Mouse (Mus musculus) liver, postnatal 0 days (tissue): ENCODE measurements around the gene Adcy6. TPM values are rescaled to one million over a fixed set of nuclear protein-coding genes. Genes with fewer than 3 reads are reported as not detected.
A peak's percentile ranks its signal among the peaks of the same experiment; 100 is the strongest.

Experiments
- ATAC-seq: fragments of 200-750 bp; cut with Nextera tagmentation; 2 replicates; pipeline ENCODE4 v1.8.0; 2017; ENCODE audit warnings: mild to moderate bottlenecking, moderate library complexity
- DNase-seq: peaks from one replicate; pipeline ENCODE4 v3.0.0-alpha.2; 2016
- H3K27ac ChIP-seq: fragments of 300-500 bp; sonication (generic); 2 replicates; pipeline ENCODE4 v1.5.1; 2014; ENCODE audit warnings: antibody characterized with exemption, moderate library complexity, mild to moderate bottlenecking, low read depth
- H3K27me3 ChIP-seq: fragments of 300-500 bp; sonication (generic); 2 replicates; pipeline ENCODE4 v1.6.1; 2014; ENCODE audit warnings: low read length, control low read depth, mixed read lengths; ENCODE audit not compliant: insufficient read depth
- H3K36me3 ChIP-seq: fragments of 300-500 bp; sonication (generic); replicated peaks from 2 replicates; pipeline ENCODE4 v1.6.1; 2014; ENCODE audit warnings: mild to moderate bottlenecking, control low read depth, low read length, moderate library complexity, mixed read lengths; ENCODE audit not compliant: insufficient read depth
- H3K4me1 ChIP-seq: fragments of 300-500 bp; sonication (generic); 2 replicates; pipeline ENCODE4 v1.6.1; 2014; ENCODE audit warnings: antibody characterized with exemption, mild to moderate bottlenecking, control low read depth; ENCODE audit not compliant: insufficient read depth
- H3K4me2 ChIP-seq: fragments of 300-500 bp; sonication (generic); 2 replicates; pipeline ENCODE4 v1.6.1; 2014; ENCODE audit warnings: low read depth, mild to moderate bottlenecking, low read length, moderate library complexity, mixed read lengths
- H3K4me3 ChIP-seq: fragments of 300-500 bp; sonication (generic); 2 replicates; pipeline ENCODE4 v1.5.1; 2014; ENCODE audit warnings: low read depth, low read length
- H3K9ac ChIP-seq: fragments of 300-500 bp; sonication (generic); replicated peaks from 2 replicates; pipeline ENCODE4 v1.6.1; 2014; ENCODE audit warnings: mild to moderate bottlenecking, moderate library complexity
- H3K9me3 ChIP-seq: fragments of 300-500 bp; sonication (generic); 2 replicates; pipeline ENCODE4 v1.6.1; 2016; ENCODE audit warnings: mild to moderate bottlenecking, control low read depth, low read length, mixed read lengths
- CTCF ChIP-seq: sonication (generic); IDR thresholded peaks from 2 replicates; pipeline ENCODE4 v1.5.1; 2016; ENCODE audit warnings: antibody characterized with exemption, low read depth
- EP300 ChIP-seq: IDR thresholded peaks from 2 replicates; pipeline ENCODE4 v1.6.1; 2016; ENCODE audit warnings: antibody characterized with exemption, low read depth, mild to moderate bottlenecking
- WGBS: fragments of 180-500 bp; shearing (Covaris S2); extraction: QIAGEN DNeasy Blood & Tissue Kit; methylation state at CpG from one replicate; pipeline ENCODE4 v1.1.7; 2014; ENCODE audit not compliant: insufficient replicate concordance; 5-methylcytosine and 5-hydroxymethylcytosine counted together
- polyA plus RNA-seq: library from polyadenylated mRNA; unstranded; fragments of >200 nt; fragmentation: Nextera tagmentation; extraction: Ambion mirVana; gene quantifications from 2 replicates; pipeline ENCODE4 v1.2.1, GENCODE M21; 2015

Adcy6 gene
- polyA plus RNA-seq, 1 experiment from 2014 or later, result 7.7 TPM

DNA sequence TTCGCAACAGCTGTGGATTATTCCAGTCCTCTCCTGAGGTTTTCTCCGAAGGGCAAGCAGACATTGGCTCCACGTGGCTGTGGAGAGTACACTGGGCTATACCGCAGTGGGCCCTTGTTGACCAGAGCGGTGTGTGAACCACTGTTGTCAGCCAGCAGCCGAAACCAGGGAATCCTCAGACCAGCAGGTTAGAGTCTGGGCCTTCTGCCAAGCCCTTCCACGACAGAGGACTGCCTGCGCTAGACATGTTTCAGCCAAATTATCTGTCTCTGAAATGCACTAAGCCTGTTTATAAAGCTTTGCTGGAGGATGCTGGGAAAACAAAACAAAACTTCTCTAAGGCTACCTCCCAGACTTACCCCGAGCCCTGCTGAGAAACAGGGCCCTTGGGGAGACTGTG lies 4.7 kb upstream of the Adcy6 start:
- ATAC-seq, result no peak
- H3K4me2 ChIP-seq, result no peak overlapping the region
- no peaks in the 10 kb centered on the region for H3K9me3 ChIP-seq
- H3K4me3 ChIP-seq, result no peak overlapping the region
- H3K27ac ChIP-seq, result 0 out of 2 replicates have a peak overlapping the region, but pooled peaks have one; percentile 13
- peak; percentile 57 for DNase-seq
- 54% methylated on average over 9 of the region's 9 CpGs for WGBS
- TF ChIP-seq CTCF (no peak), EP300 (no peak)
- peaks cover 7% of the 10 kb centered on the region; the same call in 1 of the 2 replicates for H3K27me3 ChIP-seq
- H3K36me3 ChIP-seq, result no peaks in the 10 kb centered on the region
- H3K4me1 ChIP-seq, result peaks cover 8% of the 10 kb centered on the region
- no peak overlapping the region for H3K9ac ChIP-seq

- Histone ChIP-seq H3K27me3 (no peaks in the 10 kb centered on the region), H3K27ac (no peak overlapping the region), H3K36me3 (no peaks in the 10 kb centered on the region), H3K4me2 (no peak overlapping the region), H3K4me1 (peaks cover 15% of the 10 kb centered on the region), H3K4me3 (no peak overlapping the region), H3K9me3 (no peaks in the 10 kb centered on the region), H3K9ac (no peak overlapping the region)
- no peak for DNase-seq
- 80% methylated on average over 3 of the region's 3 CpGs for WGBS
- no peak for TF ChIP-seq EP300
- no peak for ATAC-seq
Measured at GRCm38 (mm10) chr15:98612229-98612628, 2.4 kb upstream of the Adcy6 start.

- no peak for DNase-seq
- 10% methylated on average over 12 of the region's 12 CpGs for WGBS
- peak overlapping the region; percentile 90 for H3K9ac ChIP-seq
- peak overlapping the region; percentile 89 for H3K4me3 ChIP-seq
- peaks cover 27% of the 10 kb centered on the region for H3K4me1 ChIP-seq
- no peak; the same call in 1 of the 2 replicates for ATAC-seq
- H3K27me3 ChIP-seq, result no peaks in the 10 kb centered on the region
- no peaks in the 10 kb centered on the region for H3K36me3 ChIP-seq
- H3K27ac ChIP-seq, result peak overlapping the region; percentile 84
- no peak for TF ChIP-seq CTCF
- TF ChIP-seq EP300, result no peak
- peak overlapping the region; percentile 95 for H3K4me2 ChIP-seq
- H3K9me3 ChIP-seq, result no peaks in the 10 kb centered on the region
Measured at GRCm38 (mm10) chr15:98610131-98610633, 306 bp upstream of the Adcy6 start.

DNA sequence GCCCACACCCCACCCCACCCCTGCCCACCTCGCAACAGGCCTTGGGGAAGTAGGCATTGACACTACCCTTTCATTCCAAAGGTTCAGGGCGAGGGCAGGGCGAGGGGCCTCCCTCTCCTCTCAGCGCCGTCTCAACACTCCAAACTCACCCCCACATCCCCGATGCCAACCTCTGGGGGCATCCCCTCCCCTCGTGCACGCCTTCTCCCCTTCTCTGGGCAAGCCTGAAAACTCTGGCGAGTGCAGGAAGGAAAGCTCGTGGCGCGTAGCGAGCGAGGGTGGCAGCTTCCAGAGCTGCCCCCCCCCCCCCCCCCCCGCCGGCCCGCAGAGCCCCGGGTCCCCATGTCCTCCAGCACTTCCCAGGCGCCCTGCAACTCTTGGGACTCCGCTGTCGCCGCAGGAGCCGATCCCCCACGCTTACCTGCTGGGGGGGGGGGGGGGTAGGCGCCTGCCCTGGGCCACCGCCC lies 1.1 kb downstream of the Adcy6 start:
- 0% methylated on average over 6 of the region's 26 CpGs for WGBS
- peak overlapping the region; percentile 95 for H3K4me2 ChIP-seq
- H3K27ac ChIP-seq, result peak overlapping the region; percentile 84
- peaks cover 39% of the 10 kb centered on the region for H3K4me1 ChIP-seq
- peak overlapping the region; percentile 90 for H3K9ac ChIP-seq
- no peak for TF ChIP-seq EP300
- no peak for TF ChIP-seq CTCF
- H3K27me3 ChIP-seq, result no peaks in the 10 kb centered on the region
- peaks cover 3% of the 10 kb centered on the region for H3K36me3 ChIP-seq
- H3K4me3 ChIP-seq, result peak overlapping the region; percentile 89
- DNase-seq (peak; percentile 50), ATAC-seq (peak; percentile 11)
- H3K9me3 ChIP-seq, result no peaks in the 10 kb centered on the region

GRCm38 (mm10) chr15:98608058-98608783 lies 1.7 kb downstream of the Adcy6 start:
- peak overlapping the region; percentile 90 for H3K9ac ChIP-seq
- DNase-seq, result no peak
- peaks cover 44% of the 10 kb centered on the region for H3K4me1 ChIP-seq
- no peaks in the 10 kb centered on the region for H3K27me3 ChIP-seq
- peak overlapping the region; percentile 89 for H3K4me3 ChIP-seq
- peak overlapping the region; percentile 84 for H3K27ac ChIP-seq
- TF ChIP-seq EP300 (no peak), CTCF (no peak)
- WGBS, result 31% methylated on average over 7 of the region's 10 CpGs
- no peaks in the 10 kb centered on the region for H3K9me3 ChIP-seq
- no peak for ATAC-seq
- H3K4me2 ChIP-seq, result peak overlapping the region; percentile 95
- peaks cover 6% of the 10 kb centered on the region for H3K36me3 ChIP-seq

GRCm38 (mm10) chr15:98607557-98607956 lies 2.3 kb downstream of the Adcy6 start:
- Histone ChIP-seq H3K36me3 (peaks cover 6% of the 10 kb centered on the region), H3K4me3 (peak overlapping the region; percentile 89), H3K9me3 (no peaks in the 10 kb centered on the region), H3K4me1 (peaks cover 50% of the 10 kb centered on the region), H3K27me3 (no peaks in the 10 kb centered on the region), H3K9ac (peak overlapping the region; percentile 90), H3K4me2 (peak overlapping the region; percentile 95), H3K27ac (peak overlapping the region; percentile 84)
- WGBS, result 31% methylated on average over 4 of the region's 4 CpGs
- DNase-seq (peak; percentile 37), ATAC-seq (no peak)
- no peak for TF ChIP-seq CTCF
- TF ChIP-seq EP300, result no peak; the same call in 1 of the 2 replicates
